Mouse (Mus musculus) stomach, embryonic 14.5 days (tissue): ENCODE data around the gene Sh3bp1. TPM values are rescaled to one million over a fixed set of nuclear protein-coding genes. Genes with fewer than 3 reads are reported as not detected.
A peak's percentile ranks its signal among the peaks of the same experiment; 100 is the strongest.

Experiments used
- ATAC-seq: fragments of 200-750 bp; cut with Nextera tagmentation; 2 replicates; pipeline ENCODE4 v1.8.0; 2017; ENCODE audit warnings: low read depth, moderate TSS enrichment; ENCODE audit not compliant: insufficient number of reproducible peaks, insufficient read depth, low FRiP score
- H3K27ac ChIP-seq: fragments of 300-500 bp; sonication (generic); 2 replicates; pipeline ENCODE4 v1.5.1; 2014; ENCODE audit warnings: mild to moderate bottlenecking, low read length, moderate library complexity, mixed read lengths
- H3K27me3 ChIP-seq: fragments of 300-500 bp; sonication (generic); 2 replicates; pipeline ENCODE4 v1.6.1; 2014; ENCODE audit warnings: low read length, control low read depth, mixed read lengths; ENCODE audit not compliant: control insufficient read depth, insufficient read depth
- H3K36me3 ChIP-seq: fragments of 300-500 bp; sonication (generic); 2 replicates; pipeline ENCODE4 v1.6.1; 2014; ENCODE audit warnings: mild to moderate bottlenecking, control low read depth, low read length, moderate library complexity, mixed read lengths; ENCODE audit not compliant: control insufficient read depth, insufficient read depth
- H3K4me1 ChIP-seq: fragments of 300-500 bp; sonication (generic); 2 replicates; pipeline ENCODE4 v1.6.1; 2014; ENCODE audit warnings: low read length, control low read depth, mixed read lengths; ENCODE audit not compliant: control insufficient read depth, insufficient read depth
- H3K4me2 ChIP-seq: fragments of 300-500 bp; sonication (generic); replicated peaks from 2 replicates; pipeline ENCODE4 v1.6.1; 2014; ENCODE audit warnings: low read depth, low read length, control low read depth
- H3K4me3 ChIP-seq: fragments of 300-500 bp; sonication (generic); 2 replicates; pipeline ENCODE4 v1.5.1; 2014; ENCODE audit warnings: low read depth, low read length, control low read depth
- H3K9ac ChIP-seq: fragments of 300-500 bp; sonication (generic); replicated peaks from 2 replicates; pipeline ENCODE4 v1.6.1; 2014; ENCODE audit warnings: low read depth, mild to moderate bottlenecking, control low read depth, low read length, moderate library complexity, mixed read lengths
- H3K9me3 ChIP-seq: fragments of 300-500 bp; sonication (generic); 2 replicates; pipeline ENCODE4 v1.6.1; 2016; ENCODE audit warnings: low read depth, low read length, control low read depth; ENCODE audit not compliant: control insufficient read depth
- WGBS: fragments of 180-500 bp; shearing (Covaris S2); extraction: QIAGEN DNeasy Blood & Tissue Kit; methylation state at CpG from one replicate; pipeline ENCODE4 v1.1.7; 2014; 5-methylcytosine and 5-hydroxymethylcytosine counted together
- polyA plus RNA-seq: library from polyadenylated mRNA; unstranded; fragments of >200 nt; fragmentation: Nextera tagmentation; extraction: Ambion mirVana; gene quantifications from 2 replicates; pipeline ENCODE4 v1.2.1, GENCODE M21; 2014

Gene Sh3bp1
- polyA plus RNA-seq, 1 experiment from 2014 or later = 51.4 TPM

DNA sequence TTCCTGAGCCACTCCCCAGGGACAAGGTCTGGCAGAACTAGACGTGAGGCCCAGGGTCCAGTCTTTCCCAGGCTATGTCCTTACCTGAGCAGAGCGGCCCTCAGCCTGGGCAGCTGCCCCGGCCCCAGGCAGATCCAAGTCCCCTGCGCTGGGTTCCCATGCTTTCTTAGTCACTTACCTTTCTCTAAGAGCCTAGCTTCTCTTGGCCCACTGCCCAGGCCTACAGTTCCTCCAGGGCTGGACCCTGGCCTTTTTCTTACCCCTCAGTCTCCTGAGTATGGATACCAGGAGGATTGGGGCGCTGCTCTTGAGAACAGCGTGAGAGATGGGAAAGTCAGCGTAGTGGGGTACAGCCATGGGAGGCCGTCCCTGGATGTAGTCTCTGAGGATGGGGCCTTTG, 19.1 kb upstream of the Sh3bp1 start:
- no peak overlapping the region for H3K9ac ChIP-seq
- no peak overlapping the region for H3K4me3 ChIP-seq
- H3K36me3 ChIP-seq = peaks cover 34% of the 10 kb centered on the region
- H3K4me1 ChIP-seq = peaks cover 16% of the 10 kb centered on the region
- H3K27ac ChIP-seq = no peak overlapping the region
- WGBS = 92% methylated on average over 8 of the region's 8 CpGs
- H3K27me3 ChIP-seq = no peaks in the 10 kb centered on the region
- ATAC-seq = no peak
- no peak overlapping the region for H3K4me2 ChIP-seq
- no peaks in the 10 kb centered on the region for H3K9me3 ChIP-seq

GRCm38 (mm10) chr15:78881828-78882227, 17.7 kb upstream of the Sh3bp1 start:
- no peak overlapping the region for H3K9ac ChIP-seq
- peaks cover 47% of the 10 kb centered on the region for H3K36me3 ChIP-seq
- no peak overlapping the region for H3K4me2 ChIP-seq
- H3K4me1 ChIP-seq = peaks cover 13% of the 10 kb centered on the region
- 82% methylated on average over 3 of the region's 3 CpGs for WGBS
- H3K27me3 ChIP-seq = no peaks in the 10 kb centered on the region
- H3K4me3 ChIP-seq = no peak overlapping the region
- ATAC-seq = no peak
- H3K9me3 ChIP-seq = no peaks in the 10 kb centered on the region
- H3K27ac ChIP-seq = no peak overlapping the region

GRCm38 (mm10) chr15:78889401-78889853, 10.1 kb upstream of the Sh3bp1 start:
- H3K27ac ChIP-seq = peak overlapping the region; percentile 71

GRCm38 (mm10) chr15:78892440-78892839, 7.1 kb upstream of the Sh3bp1 start:
- Histone ChIP-seq H3K4me1 (peaks cover 29% of the 10 kb centered on the region), H3K36me3 (peaks cover 32% of the 10 kb centered on the region), H3K9me3 (no peaks in the 10 kb centered on the region), H3K27me3 (no peaks in the 10 kb centered on the region), H3K9ac (no peak overlapping the region), H3K27ac (no peak overlapping the region), H3K4me3 (no peak overlapping the region), H3K4me2 (no peak overlapping the region)
- WGBS = 29% methylated on average over 7 of the region's 7 CpGs
- 0 out of 2 replicates have a peak, but pooled peaks have one; percentile 12 for ATAC-seq

More at GRCm38 (mm10) chr15:78889401-78889853, 10.1 kb upstream of the Sh3bp1 start:
- Histone ChIP-seq H3K9ac (0 out of 2 replicates have a peak overlapping the region, but pooled peaks have one; percentile 3), H3K4me1 (peaks cover 12% of the 10 kb centered on the region), H3K36me3 (peaks cover 58% of the 10 kb centered on the region), H3K27me3 (no peaks in the 10 kb centered on the region), H3K9me3 (no peaks in the 10 kb centered on the region), H3K4me2 (0 out of 2 replicates have a peak overlapping the region, but pooled peaks have one; percentile 7), H3K4me3 (no peak overlapping the region)
- ATAC-seq = peak; percentile 60
- 34% methylated on average over 13 of the region's 13 CpGs for WGBS

DNA sequence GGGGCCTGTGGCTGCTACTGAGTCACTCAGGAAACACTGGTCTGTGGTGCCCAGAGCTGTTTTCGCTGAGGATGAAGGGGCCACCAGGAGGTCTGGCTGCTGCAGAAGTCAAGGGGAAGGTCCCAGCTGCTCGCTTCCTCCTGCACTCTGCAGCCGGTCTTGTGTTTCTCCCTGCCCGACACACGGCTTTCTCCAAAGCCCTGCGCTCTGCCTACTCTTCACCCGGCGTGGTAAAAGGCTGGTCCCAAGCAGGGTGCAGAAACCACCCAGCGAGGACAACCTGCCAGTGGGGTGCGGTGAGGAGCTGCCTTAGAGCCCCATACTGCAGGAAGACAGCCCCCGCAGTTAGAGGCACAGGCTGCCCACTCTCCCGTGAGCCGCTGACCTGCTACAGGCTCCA, 4.8 kb upstream of the Sh3bp1 start:
- Histone ChIP-seq H3K9me3 (no peaks in the 10 kb centered on the region), H3K9ac (no peak overlapping the region), H3K27ac (peak overlapping the region; percentile 58; the same call in 1 of the 2 replicates), H3K4me1 (peaks cover 37% of the 10 kb centered on the region), H3K4me2 (no peak overlapping the region), H3K4me3 (no peak overlapping the region), H3K36me3 (peaks cover 23% of the 10 kb centered on the region), H3K27me3 (no peaks in the 10 kb centered on the region)
- no peak for ATAC-seq
- 70% methylated on average over 13 of the region's 13 CpGs for WGBS

GRCm38 (mm10) chr15:78895741-78896140, 3.8 kb upstream of the Sh3bp1 start:
- Histone ChIP-seq H3K36me3 (peaks cover 20% of the 10 kb centered on the region), H3K9ac (no peak overlapping the region), H3K9me3 (no peaks in the 10 kb centered on the region), H3K4me3 (no peak overlapping the region), H3K4me1 (peaks cover 40% of the 10 kb centered on the region), H3K27me3 (no peaks in the 10 kb centered on the region), H3K27ac (no peak overlapping the region; the same call in 1 of the 2 replicates), H3K4me2 (no peak overlapping the region)
- no peak for ATAC-seq
- 76% methylated on average over 2 of the region's 2 CpGs for WGBS

GRCm38 (mm10) chr15:78896149-78896548, 3.4 kb upstream of the Sh3bp1 start:
- H3K4me1 ChIP-seq = peaks cover 44% of the 10 kb centered on the region
- no peak overlapping the region for H3K27ac ChIP-seq
- WGBS = 72% methylated on average over 3 of the region's 3 CpGs
- no peak overlapping the region for H3K9ac ChIP-seq
- no peaks in the 10 kb centered on the region for H3K27me3 ChIP-seq
- H3K36me3 ChIP-seq = peaks cover 20% of the 10 kb centered on the region
- no peak overlapping the region for H3K4me2 ChIP-seq
- H3K9me3 ChIP-seq = no peaks in the 10 kb centered on the region
- ATAC-seq = no peak
- H3K4me3 ChIP-seq = no peak overlapping the region

GRCm38 (mm10) chr15:78897488-78897887, 2.1 kb upstream of the Sh3bp1 start:
- no peak overlapping the region for H3K4me3 ChIP-seq
- no peak overlapping the region for H3K27ac ChIP-seq
- no peak for ATAC-seq
- H3K9me3 ChIP-seq = no peaks in the 10 kb centered on the region
- no peak overlapping the region for H3K9ac ChIP-seq
- H3K36me3 ChIP-seq = peaks cover 9% of the 10 kb centered on the region
- H3K27me3 ChIP-seq = no peaks in the 10 kb centered on the region
- 84% methylated on average over 4 of the region's 4 CpGs for WGBS
- H3K4me2 ChIP-seq = no peak overlapping the region
- peaks cover 53% of the 10 kb centered on the region for H3K4me1 ChIP-seq

GRCm38 (mm10) chr15:78898507-78899001, 1.0 kb upstream of the Sh3bp1 start:
- Histone ChIP-seq H3K27me3 (no peaks in the 10 kb centered on the region), H3K9me3 (no peaks in the 10 kb centered on the region), H3K36me3 (peaks cover 12% of the 10 kb centered on the region), H3K4me2 (peak overlapping the region; percentile 67), H3K4me1 (peaks cover 53% of the 10 kb centered on the region), H3K9ac (no peak overlapping the region), H3K4me3 (peak overlapping the region; percentile 67; the same call in 1 of the 2 replicates), H3K27ac (peak overlapping the region; percentile 82; the same call in 1 of the 2 replicates)
- ATAC-seq = no peak
- 44% methylated on average over 6 of the region's 6 CpGs for WGBS
